Comparison of ENCODE assay signal across 15 mouse cellular contexts in genomic region chr13:37279078-37279789, GRCm38 (mm10).
DNase-seq lines count a peak whose midpoint lies in the region; ATAC-seq and TF ChIP-seq lines count a peak whose summit lies in the region.
"Had no signal": no experiment of that assay in that cellular context is flagged by ENCODE, and none has a peak within 500 bp of the region (broad histone marks: within the 10 kb centered on the region; RNA-seq: fewer than 3 reads in every experiment).

No protein-coding gene starts in this region.

- H3K4me3 ChIP-seq in kidney, adult 2 months (ENCODE audit: insufficient read depth, low read depth, low read length) = no peak overlapping the region
- H3K4me3 ChIP-seq: forebrain, embryonic 10.5 days; lung, embryonic 15.5 days had no signal

- 0 out of 2 replicates have a peak, but pooled peaks have one; percentile 20 for ATAC-seq in granulocyte monocyte progenitor cell, adult 5-6 weeks (replicated peaks; ENCODE audit: poor library complexity, severe bottlenecking)
- ATAC-seq in cerebellum, adult (ENCODE audit: insufficient number of reproducible peaks, low FRiP score, low TSS enrichment) = no peak
- ATAC-seq: intestine, embryonic 16.5 days had no signal

- no peaks in the 10 kb centered on the region for H3K4me1 ChIP-seq in kidney, adult 2 months (ENCODE audit: control insufficient read depth, insufficient read depth, low read length)
- H3K4me1 ChIP-seq: forebrain, embryonic 10.5 days; lung, embryonic 15.5 days had no signal

- DNase-seq in kidney, adult 2 months = no peak
- no peak for DNase-seq in kidney, postnatal 25 days
- DNase-seq in thymus, postnatal 0 days (ENCODE audit: low spot score) = peak; percentile 5
- no peak for DNase-seq in thymus, adult 18-20 months
- DNase-seq in right cerebral cortex, postnatal 25 days = no peak
- no peak for DNase-seq in kidney, postnatal 4 days
- DNase-seq: cerebellum, postnatal 10 days; heart, postnatal 4 days; midbrain, embryonic 14.5 days; spleen, adult 18-20 months had no signal

- no peak for TF ChIP-seq POLR2A in kidney, adult 2 months (IDR thresholded peaks at IDR 0.05; ENCODE audit: low read depth, low read length)

- no peaks in the 10 kb centered on the region for H3K36me3 ChIP-seq in kidney, adult 2 months (ENCODE audit: control insufficient read depth, insufficient read depth, low read length)
- H3K36me3 ChIP-seq: forebrain, embryonic 10.5 days; lung, embryonic 15.5 days had no signal

- no peaks in the 10 kb centered on the region for H3K27me3 ChIP-seq in kidney, adult 2 months (replicated peaks; ENCODE audit: control insufficient read depth, insufficient read depth, low read length)
- H3K27me3 ChIP-seq: lung, embryonic 15.5 days had no signal

- 87% methylated on average over 8 of the region's 8 CpGs for WGBS in kidney, adult 2 months

- TF ChIP-seq CTCF in kidney, adult 2 months (conservative IDR thresholded peaks at IDR 0.05; ENCODE audit: insufficient read depth, insufficient read length, low read depth, low read length) = peak; percentile 14; the same call in 1 of the 2 replicates

- no peak overlapping the region for H3K27ac ChIP-seq in kidney, adult 2 months (ENCODE audit: insufficient read depth, low read depth, low read length)
- H3K27ac ChIP-seq: forebrain, embryonic 10.5 days; lung, embryonic 15.5 days had no signal
